Mouse (Mus musculus): ENCODE measurements around the gene Traf3ip3.

The Traf3ip3 gene

GRCm38 (mm10) chr1:193201383-193201778, at the start of gene Traf3ip3:
Traf3ip3 (minus strand) TSS chr1:193201703.
- in situ Hi-C loops (cut with MboI, MseI) = no loop called here

GRCm38 (mm10) chr1:193250026-193250425, 48.5 kb upstream of the Traf3ip3 start:
- in situ Hi-C loops (cut with MboI, MseI) = no loop called here

GRCm38 (mm10) chr1:193244235-193244634, 42.7 kb upstream of the Traf3ip3 start:
- in situ Hi-C loops (cut with MboI, MseI) = no loop called here

GRCm38 (mm10) chr1:193243571-193244193, 42.2 kb upstream of the Traf3ip3 start:
- in situ Hi-C loops (cut with MboI, MseI) = no loop called here

GRCm38 (mm10) chr1:193242863-193243262, 41.4 kb upstream of the Traf3ip3 start:
- in situ Hi-C loops (cut with MboI, MseI) = no loop called here

- in situ Hi-C loops (cut with MboI, MseI) = no loop called here
Observed at GRCm38 (mm10) chr1:193242238-193242637, 40.7 kb upstream of the Traf3ip3 start.

- in situ Hi-C loops (cut with MboI, MseI) = no loop called here
Observed at GRCm38 (mm10) chr1:193241436-193241835, 39.9 kb upstream of the Traf3ip3 start.

- in situ Hi-C loops (cut with MboI, MseI) = no loop called here
Observed at GRCm38 (mm10) chr1:193238426-193238825, 36.9 kb upstream of the Traf3ip3 start.

- in situ Hi-C loops (cut with MboI, MseI) = no loop called here
Observed at GRCm38 (mm10) chr1:193234930-193235329, 33.4 kb upstream of the Traf3ip3 start.

- in situ Hi-C loops (cut with MboI, MseI) = no loop called here
Observed at GRCm38 (mm10) chr1:193234130-193234645, 32.7 kb upstream of the Traf3ip3 start.

GRCm38 (mm10) chr1:193232732-193233131, 31.2 kb upstream of the Traf3ip3 start:
- in situ Hi-C loops (cut with MboI, MseI) = no loop called here

- in situ Hi-C loops (cut with MboI, MseI) = no loop called here
Observed at GRCm38 (mm10) chr1:193230935-193231334, 29.4 kb upstream of the Traf3ip3 start.

GRCm38 (mm10) chr1:193230531-193230930, 29.0 kb upstream of the Traf3ip3 start:
- in situ Hi-C loops (cut with MboI, MseI) = no loop called here

GRCm38 (mm10) chr1:193229570-193229969, 28.1 kb upstream of the Traf3ip3 start:
- in situ Hi-C loops (cut with MboI, MseI) = loop anchor here (10.0 kb wide), 1 partner anchor 465 kb away; no protein-coding TSS in a partner anchor

- in situ Hi-C loops (cut with MboI, MseI) = loop anchor here (10.0 kb wide), 1 partner anchor 467 kb away; no protein-coding TSS in a partner anchor
Observed at GRCm38 (mm10) chr1:193227537-193227936, 26.0 kb upstream of the Traf3ip3 start.

GRCm38 (mm10) chr1:193226724-193227522, 25.4 kb upstream of the Traf3ip3 start:
- in situ Hi-C loops (cut with MboI, MseI) = loop anchor here (10.0 kb wide), 1 partner anchor 468 kb away; no protein-coding TSS in a partner anchor

- in situ Hi-C loops (cut with MboI, MseI) = loop anchor here (10.0 kb wide), 1 partner anchor 469 kb away; no protein-coding TSS in a partner anchor
Observed at GRCm38 (mm10) chr1:193226114-193226513, 24.6 kb upstream of the Traf3ip3 start.

GRCm38 (mm10) chr1:193225531-193225930, 24.0 kb upstream of the Traf3ip3 start:
- in situ Hi-C loops (cut with MboI, MseI) = loop anchor here (10.0 kb wide), 1 partner anchor 469 kb away; no protein-coding TSS in a partner anchor

GRCm38 (mm10) chr1:193220408-193220807, 18.9 kb upstream of the Traf3ip3 start:
- in situ Hi-C loops (cut with MboI, MseI) = loop anchor here (10.0 kb wide), 1 partner anchor 474 kb away; no protein-coding TSS in a partner anchor

- in situ Hi-C loops (cut with MboI, MseI) = no loop called here
Observed at GRCm38 (mm10) chr1:193216000-193216399, 14.5 kb upstream of the Traf3ip3 start.

GRCm38 (mm10) chr1:193214053-193214452, 12.6 kb upstream of the Traf3ip3 start:
- in situ Hi-C loops (cut with MboI, MseI) = no loop called here

GRCm38 (mm10) chr1:193211371-193211770, 9.9 kb upstream of the Traf3ip3 start:
- in situ Hi-C loops (cut with MboI, MseI) = no loop called here

Data from regulatory T cell (primary cell).